Mouse (Mus musculus) kidney, adult 2 months (tissue): Measurements from ENCODE around the gene Csnk2b.

ENCODE experiments used
- CTCF ChIP-seq: fragments of 200-500 bp; conservative IDR thresholded peaks from 2 replicates; pipeline ENCODE4 v1.5.1; 2011; ENCODE audit warnings: low read depth, mild to moderate bottlenecking, control low read depth, low read length, moderate library complexity, mixed read lengths; ENCODE audit not compliant: insufficient read depth, insufficient read length
- POLR2A ChIP-seq: fragments of 200-500 bp; IDR thresholded peaks from one replicate; pipeline ENCODE4 v1.6.1; 2011; ENCODE audit warnings: low read depth, low read length, control low read depth

- TF ChIP-seq POLR2A, result no peak
- TF ChIP-seq CTCF, result no peak
These were observed 25.3 kb downstream of the Csnk2b start for GRCm38 (mm10) chr17:35096597-35096996.
